ENCODE assay signal across 8 mouse cellular contexts in the genomic region with DNA sequence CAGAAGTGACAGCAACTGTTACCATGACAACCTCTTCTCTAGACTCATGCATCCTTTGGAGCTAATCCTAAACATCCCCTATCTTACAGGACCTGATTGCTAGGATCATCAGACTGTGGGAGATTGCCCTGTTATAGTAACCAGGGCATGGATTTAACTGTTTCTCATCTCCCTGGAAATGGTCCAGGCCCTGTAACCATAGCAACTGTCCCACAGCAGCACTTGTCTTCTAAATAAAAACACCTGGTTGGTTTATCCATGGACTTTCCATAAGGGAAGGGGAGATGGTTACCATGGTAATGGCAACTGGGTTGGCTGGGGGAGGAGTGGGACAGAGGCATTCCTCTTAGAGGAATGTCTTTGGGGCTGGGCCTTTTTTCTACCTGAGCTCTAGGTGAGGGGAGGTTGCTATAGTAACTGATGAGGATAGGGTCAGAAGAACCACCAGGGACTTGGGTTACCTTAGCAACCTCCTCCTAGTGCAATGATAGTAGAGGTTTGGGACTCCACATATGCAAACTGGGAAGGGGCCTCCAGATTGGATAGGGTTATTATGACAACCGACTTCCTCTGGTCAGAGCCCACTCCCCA. TPM values are rescaled to one million over a fixed set of nuclear protein-coding genes. Genes with fewer than 3 reads are reported as not detected.
A peak's percentile ranks its signal among the peaks of the same experiment; 100 is the strongest.
DNase-seq lines count a peak whose midpoint lies in the region; ATAC-seq and TF ChIP-seq lines count a peak whose summit lies in the region.

A gene (plus strand): TSS at position 539 of the 591 bp plus-strand sequence.

- H3K36me3 ChIP-seq in ES-E14 (ENCODE audit: control insufficient read depth, insufficient read depth, low read length, poor library complexity, severe bottlenecking) = no peaks in the 10 kb centered on the region; the same call in 1 of the 2 replicates

- peak within 1 kb of the TSS; percentile 95 for H3K9ac ChIP-seq in ES-E14 (ENCODE audit: insufficient read depth, low read depth, low read length, poor library complexity, severe bottlenecking)

- no peaks in the 10 kb centered on the region for H3K9me3 ChIP-seq in ES-E14 (ENCODE audit: control insufficient read depth, insufficient read depth, low read depth, low read length)

- H3K4me3 ChIP-seq in ES-E14 (ENCODE audit: insufficient read depth in 1 of 2, low read depth in 1 of 2, low read length in 2 of 2, poor library complexity in 1 of 2, severe bottlenecking in 1 of 2) = peak within 1 kb of the TSS; percentile 89 to 94

- DNase-seq in frontal cortex, postnatal 10 days (ENCODE audit: low spot score in 2 of 2) = peak; percentile 48 to 59
- DNase-seq in frontal cortex, postnatal 25 days (ENCODE audit: low spot score in 2 of 2) = no peak
- no peak for DNase-seq in ES-E14 (ENCODE audit: low read depth, low spot score)
- peak; percentile 61 for DNase-seq in embryo, embryonic 10 days (ENCODE audit: low spot score)
- DNase-seq in large intestine, adult 2 months (ENCODE audit: low read depth, low spot score) = no peak
- DNase-seq in mesoderm, embryonic 11.5 days (ENCODE audit: low read depth, low spot score) = peak; percentile 80
- peak; percentile 59 for DNase-seq in testis, postnatal 14 days (ENCODE audit: low spot score)

- no peak for ATAC-seq in granulocyte monocyte progenitor cell, adult 5-6 weeks (replicated peaks; ENCODE audit: poor library complexity, severe bottlenecking)

- WGBS in large intestine, adult 2 months = 13% methylated on average over 1 of the region's 1 CpGs

- in situ Hi-C loops in ES-E14 (cut with MboI; ENCODE audit: low sequenced_read_pairs in 2 of 2, unreplicated experiment in 2 of 2) = loop anchor here in 1 of 2 experiments (25.0 kb wide), 1 partner anchor 97 kb away; a partner anchor contains a TSS

- peak within 1 kb of the TSS; percentile 65 for H3K27ac ChIP-seq in ES-E14 (ENCODE audit: insufficient read depth, low read depth, low read length, poor library complexity, severe bottlenecking)

- H3K4me1 ChIP-seq in ES-E14 (ENCODE audit: control insufficient read depth in 2 of 2, insufficient read depth in 2 of 2, low read length in 2 of 2, poor library complexity in 1 of 2) = peaks cover 0 to 3% of the 10 kb centered on the region in 2 experiments; a peak in 2 of 4 replicates

TF ChIP-seq in ES-E14, 5 proteins besides CTCF, POLR2A, EP300 and RAD21:
- no peak for TF ChIP-seq HCFC1 (IDR thresholded peaks at IDR 0.05; ENCODE audit: borderline replicate concordance, insufficient read depth, low read length)
- no peak for TF ChIP-seq MAFK (IDR thresholded peaks at IDR 0.05; ENCODE audit: insufficient read depth, low read depth, low read length)
- no peak for TF ChIP-seq ZC3H11A (IDR thresholded peaks at IDR 0.05; ENCODE audit: borderline replicate concordance, low read depth, low read length)
- no peak for TF ChIP-seq CHD2 (IDR thresholded peaks at IDR 0.05; ENCODE audit: low read depth, low read length)
- no peak for TF ChIP-seq ZNF384 (IDR thresholded peaks at IDR 0.05; ENCODE audit: low read depth, low read length)

RNA-seq across cellular contexts. Expression of the gene that starts here (rescaled TPM):
- 76.0 and 105 TPM in 2 replicates for total RNA-seq in ES-E14 (2012; rRNA removed)
- total RNA-seq in granulocyte monocyte progenitor cell, adult 5-6 weeks (2014; fragmentation: Nextera tagmentation) = 36.8 and 50.4 TPM in 2 replicates
- total RNA-seq in granulocyte monocyte progenitor cell, adult 5-6 weeks (2017) = 47.0 and 63.5 TPM in 2 replicates
- polyA plus RNA-seq in large intestine, adult 2 months (2012; rRNA removed) = 100.0 and 115 TPM in 2 replicates

Comparison
In these comparisons a context has a peak if more than half of its experiments do, and no peak if none do; other contexts are left out.
1. DNase-seq: peak in frontal cortex, postnatal 10 days (2 of 2), embryo, embryonic 10 days (single experiment), mesoderm, embryonic 11.5 days (single experiment) and testis, postnatal 14 days (single experiment); none in frontal cortex, postnatal 25 days (0 of 2), ES-E14 (single experiment) and large intestine, adult 2 months (single experiment).